Mouse (Mus musculus) limb, embryonic 14.5 days (tissue): ENCODE results near the gene Akap8. TPM values are rescaled to one million over a fixed set of nuclear protein-coding genes. Genes with fewer than 3 reads are reported as not detected.

ENCODE experiments used
- ATAC-seq: fragments of 200-750 bp; cut with Nextera tagmentation; 2 replicates; pipeline ENCODE4 v1.8.0; 2017; ENCODE audit warnings: low read depth, moderate number of reproducible peaks, moderate TSS enrichment; ENCODE audit not compliant: low FRiP score
- DNase-seq: peaks from one replicate; pipeline ENCODE4 v3.0.0-alpha.2; 2015; ENCODE audit warnings: low spot score
- H3K27ac ChIP-seq: fragments of 300-500 bp; sonication (generic); replicated peaks from 2 replicates; pipeline ENCODE4 v1.5.1; 2014; ENCODE audit warnings: low read depth, mild to moderate bottlenecking, low read length, moderate library complexity, mixed read lengths
- H3K27me3 ChIP-seq: fragments of 300-500 bp; sonication (generic); 2 replicates; pipeline ENCODE4 v1.6.1; 2014; ENCODE audit warnings: low read length, mixed read lengths; ENCODE audit not compliant: control insufficient read depth, insufficient read depth
- H3K36me3 ChIP-seq: fragments of 300-500 bp; sonication (generic); 2 replicates; pipeline ENCODE4 v1.6.1; 2014; ENCODE audit warnings: mild to moderate bottlenecking, low read length, moderate library complexity, mixed read lengths; ENCODE audit not compliant: control insufficient read depth, insufficient read depth
- H3K4me1 ChIP-seq: fragments of 300-500 bp; sonication (generic); 2 replicates; pipeline ENCODE4 v1.6.1; 2014; ENCODE audit warnings: antibody characterized with exemption, low read length, mixed read lengths; ENCODE audit not compliant: control insufficient read depth, insufficient read depth
- H3K4me2 ChIP-seq: fragments of 300-500 bp; sonication (generic); replicated peaks from 2 replicates; pipeline ENCODE4 v1.6.1; 2014; ENCODE audit warnings: low read depth, mild to moderate bottlenecking, low read length, moderate library complexity; ENCODE audit not compliant: severe bottlenecking
- H3K4me3 ChIP-seq: fragments of 300-500 bp; sonication (generic); replicated peaks from 2 replicates; pipeline ENCODE4 v1.5.1; 2014; ENCODE audit warnings: low read length
- H3K9ac ChIP-seq: fragments of 300-500 bp; sonication (generic); 2 replicates; pipeline ENCODE4 v1.6.1; 2014; ENCODE audit warnings: mild to moderate bottlenecking, low read depth, low read length, moderate library complexity; ENCODE audit not compliant: severe bottlenecking
- H3K9me3 ChIP-seq: fragments of 300-500 bp; sonication (generic); 2 replicates; pipeline ENCODE4 v1.6.1; 2016; ENCODE audit warnings: low read length; ENCODE audit not compliant: control insufficient read depth
- POLR2A ChIP-seq: fragments of 200-500 bp; IDR thresholded peaks from 2 replicates; pipeline ENCODE4 v1.8.0; 2012; ENCODE audit warnings: inconsistent platforms, mild to moderate bottlenecking, moderate library complexity, borderline replicate concordance; ENCODE audit not compliant: insufficient read depth, insufficient read length; ENCODE audit errors: extremely low read depth
- WGBS: fragments of 180-500 bp; shearing (Covaris S2); extraction: QIAGEN DNeasy Blood & Tissue Kit; methylation state at CpG from one replicate; pipeline ENCODE4 v1.1.7; 2014; 5-methylcytosine and 5-hydroxymethylcytosine counted together
- polyA plus RNA-seq, 2 experiments: library from polyadenylated mRNA; depleted of rRNA in 1 of 2; stranded (reverse) in 1 of 2; unstranded in 1 of 2; fragments of >200 nt; fragmentation: Nextera tagmentation in 1 of 2; extraction: Ambion mirVana in 1 of 2; gene quantifications; 2 replicates each; pipeline versions ENCODE4 v1.2.1 to v1.2.3; 2012 to 2014

Gene Akap8
- polyA plus RNA-seq, 2 experiments: 36.9 to 108 TPM

GRCm38 (mm10) chr17:32333675-32334303, 12.8 kb upstream of the Akap8 start:
- Histone ChIP-seq H3K4me3 (no peak overlapping the region), H3K4me1 (no peaks in the 10 kb centered on the region), H3K4me2 (no peak overlapping the region), H3K9me3 (no peaks in the 10 kb centered on the region), H3K36me3 (peaks cover 81% of the 10 kb centered on the region), H3K27ac (no peak overlapping the region), H3K9ac (no peak overlapping the region), H3K27me3 (no peaks in the 10 kb centered on the region)
- no peak for DNase-seq
- peak; percentile 9; the same call in 1 of the 2 replicates for ATAC-seq
- WGBS: 93% methylated on average over 27 of the region's 31 CpGs
- TF ChIP-seq POLR2A: no peak

DNA sequence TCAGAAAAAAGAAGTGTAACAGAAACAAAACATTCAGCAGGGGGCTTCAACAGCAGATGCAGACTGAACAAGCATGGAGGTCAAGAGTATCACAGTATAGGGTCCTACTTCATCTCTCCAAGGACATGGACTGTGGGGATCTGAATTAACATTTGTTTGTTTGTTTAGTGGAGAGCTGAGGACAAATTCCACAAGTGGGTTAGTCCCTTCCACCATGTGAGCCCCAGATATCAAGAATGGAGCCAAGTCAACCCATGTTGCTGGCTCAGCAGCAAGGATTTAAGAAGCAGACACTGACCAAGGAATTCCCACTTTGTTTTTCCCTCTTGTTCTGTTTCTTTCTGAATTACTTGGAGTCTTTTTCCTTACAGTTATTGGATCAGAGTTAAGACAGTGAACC, 6.5 kb upstream of the Akap8 start:
- Histone ChIP-seq H3K9ac (no peak overlapping the region), H3K4me3 (no peak overlapping the region), H3K4me2 (no peak overlapping the region), H3K9me3 (no peaks in the 10 kb centered on the region), H3K27ac (no peak overlapping the region), H3K4me1 (no peaks in the 10 kb centered on the region), H3K36me3 (peaks cover 63% of the 10 kb centered on the region), H3K27me3 (no peaks in the 10 kb centered on the region)
- ATAC-seq (no peak), DNase-seq (no peak)
- no peak for TF ChIP-seq POLR2A

DNA sequence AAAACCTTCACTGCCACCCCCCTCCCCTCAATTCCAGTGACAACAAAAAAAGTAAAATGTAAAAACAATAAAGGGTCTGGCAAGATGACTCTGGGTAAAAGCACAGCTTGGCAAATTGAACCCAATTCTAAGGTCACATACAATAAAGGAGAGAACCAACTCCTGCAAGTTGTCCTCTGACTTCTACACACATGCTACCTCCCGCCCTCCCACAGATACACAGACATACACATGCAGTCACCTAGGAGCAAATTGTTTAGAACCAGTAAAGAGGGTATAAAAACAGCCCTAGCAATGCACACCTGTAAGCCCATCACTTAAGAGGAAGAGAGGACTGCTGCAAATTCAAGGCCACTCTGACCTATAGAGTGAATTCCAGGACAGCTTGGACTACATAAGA, 1.8 kb upstream of the Akap8 start:
- no peak overlapping the region for H3K9ac ChIP-seq
- H3K4me2 ChIP-seq: no peak overlapping the region
- no peaks in the 10 kb centered on the region for H3K27me3 ChIP-seq
- H3K4me3 ChIP-seq: no peak overlapping the region
- H3K27ac ChIP-seq: no peak overlapping the region
- no peak for TF ChIP-seq POLR2A
- ATAC-seq (no peak), DNase-seq (no peak)
- H3K9me3 ChIP-seq: no peaks in the 10 kb centered on the region
- peaks cover 10% of the 10 kb centered on the region for H3K4me1 ChIP-seq
- WGBS: 90% methylated on average over 1 of the region's 1 CpGs
- H3K36me3 ChIP-seq: peaks cover 39% of the 10 kb centered on the region

GRCm38 (mm10) chr17:32321836-32322235, 798 bp upstream of the Akap8 start:
- H3K4me3 ChIP-seq: peak overlapping the region; percentile 95
- ATAC-seq (no peak), DNase-seq (no peak)
- H3K27ac ChIP-seq: peak overlapping the region; percentile 74
- 16% methylated on average over 6 of the region's 6 CpGs for WGBS
- H3K4me1 ChIP-seq: peaks cover 10% of the 10 kb centered on the region
- H3K9ac ChIP-seq: peak overlapping the region; percentile 89
- H3K9me3 ChIP-seq: no peaks in the 10 kb centered on the region
- peaks cover 40% of the 10 kb centered on the region for H3K36me3 ChIP-seq
- H3K27me3 ChIP-seq: no peaks in the 10 kb centered on the region
- TF ChIP-seq POLR2A: no peak
- H3K4me2 ChIP-seq: peak overlapping the region; percentile 80

GRCm38 (mm10) chr17:32321390-32321734, 324 bp upstream of the Akap8 start:
- no peak for DNase-seq
- no peaks in the 10 kb centered on the region for H3K27me3 ChIP-seq
- H3K4me2 ChIP-seq: peak overlapping the region; percentile 80
- H3K9me3 ChIP-seq: no peaks in the 10 kb centered on the region
- H3K9ac ChIP-seq: peak overlapping the region; percentile 89
- WGBS: under 1% methylated on average over 23 of the region's 23 CpGs
- peak; percentile 74; the same call in 1 of the 2 replicates for TF ChIP-seq POLR2A
- peak; percentile 50 for ATAC-seq
- H3K36me3 ChIP-seq: peaks cover 40% of the 10 kb centered on the region
- H3K4me1 ChIP-seq: peaks cover 10% of the 10 kb centered on the region
- H3K4me3 ChIP-seq: peak overlapping the region; percentile 95
- peak overlapping the region; percentile 74 for H3K27ac ChIP-seq
